Mouse (Mus musculus) hindbrain, embryonic 12.5 days (tissue): ENCODE results near the gene Zfp3. TPM values are rescaled to one million over a fixed set of nuclear protein-coding genes. Genes with fewer than 3 reads are reported as not detected.

Experiments used
- ATAC-seq: fragments of 200-750 bp; cut with Nextera tagmentation; 2 replicates; pipeline ENCODE4 v1.8.0; 2017; ENCODE audit warnings: moderate TSS enrichment; ENCODE audit not compliant: low FRiP score
- H3K27ac ChIP-seq: fragments of 300-500 bp; sonication (generic); 2 replicates; pipeline ENCODE4 v1.5.1; 2016; ENCODE audit warnings: mild to moderate bottlenecking
- H3K27me3 ChIP-seq: fragments of 300-500 bp; sonication (generic); 2 replicates; pipeline ENCODE4 v1.6.1; 2016; ENCODE audit warnings: mild to moderate bottlenecking
- H3K36me3 ChIP-seq: fragments of 300-500 bp; sonication (generic); 2 replicates; pipeline ENCODE4 v1.6.1; 2016; ENCODE audit warnings: mild to moderate bottlenecking
- H3K4me1 ChIP-seq: fragments of 300-500 bp; sonication (generic); 2 replicates; pipeline ENCODE4 v1.6.1; 2016
- H3K4me2 ChIP-seq: fragments of 300-500 bp; sonication (generic); replicated peaks from 2 replicates; pipeline ENCODE4 v1.6.1; 2016; ENCODE audit warnings: mild to moderate bottlenecking
- H3K4me3 ChIP-seq: fragments of 300-500 bp; sonication (generic); 2 replicates; pipeline ENCODE4 v1.5.1; 2016; ENCODE audit warnings: mild to moderate bottlenecking
- H3K9ac ChIP-seq: fragments of 300-500 bp; sonication (generic); 2 replicates; pipeline ENCODE4 v1.6.1; 2016; ENCODE audit warnings: mild to moderate bottlenecking, moderate library complexity
- H3K9me3 ChIP-seq: fragments of 300-500 bp; sonication (generic); replicated peaks from 2 replicates; pipeline ENCODE4 v1.6.1; 2016; ENCODE audit warnings: mild to moderate bottlenecking
- WGBS: fragments of 180-500 bp; shearing (Covaris S2); methylation state at CpG from one replicate; pipeline ENCODE4 v1.1.7; 2016; 5-methylcytosine and 5-hydroxymethylcytosine counted together
- polyA plus RNA-seq: library from polyadenylated mRNA; unstranded; fragments of >200 nt; fragmentation: Nextera tagmentation; extraction: Ambion mirVana; gene quantifications from 2 replicates; pipeline ENCODE4 v1.2.1, GENCODE M21; 2016

Zfp3 gene
- polyA plus RNA-seq, 1 experiment from 2014 or later = 11.1 TPM

GRCm38 (mm10) chr11:70792409-70792808 lies 28.4 kb downstream of the Zfp3 start:
- 86% methylated on average over 1 of the region's 1 CpGs for WGBS

GRCm38 (mm10) chr11:70802208-70802864 lies 38.3 kb downstream of the Zfp3 start:
- WGBS = 93% methylated on average over 2 of the region's 2 CpGs
- no peaks in the 10 kb centered on the region for H3K27me3 ChIP-seq
- H3K4me1 ChIP-seq = no peaks in the 10 kb centered on the region
- no peak for ATAC-seq
- H3K9me3 ChIP-seq = no peaks in the 10 kb centered on the region
- H3K9ac ChIP-seq = no peak overlapping the region
- H3K27ac ChIP-seq = no peak overlapping the region
- no peak overlapping the region for H3K4me2 ChIP-seq
- H3K4me3 ChIP-seq = no peak overlapping the region
- H3K36me3 ChIP-seq = no peaks in the 10 kb centered on the region

More at GRCm38 (mm10) chr11:70792409-70792808, 28.4 kb downstream of the Zfp3 start:
- no peaks in the 10 kb centered on the region for H3K27me3 ChIP-seq
- no peak overlapping the region for H3K9ac ChIP-seq
- H3K4me2 ChIP-seq = no peak overlapping the region
- no peak for ATAC-seq
- no peak overlapping the region for H3K4me3 ChIP-seq
- H3K36me3 ChIP-seq = no peaks in the 10 kb centered on the region
- H3K27ac ChIP-seq = no peak overlapping the region
- no peaks in the 10 kb centered on the region for H3K9me3 ChIP-seq
- H3K4me1 ChIP-seq = no peaks in the 10 kb centered on the region

GRCm38 (mm10) chr11:70802865-70803261 lies 38.9 kb downstream of the Zfp3 start:
- no peak overlapping the region for H3K27ac ChIP-seq
- H3K4me1 ChIP-seq = no peaks in the 10 kb centered on the region
- no peaks in the 10 kb centered on the region for H3K27me3 ChIP-seq
- no peak for ATAC-seq
- H3K4me2 ChIP-seq = no peak overlapping the region
- no peak overlapping the region for H3K4me3 ChIP-seq
- H3K9ac ChIP-seq = no peak overlapping the region
- no peaks in the 10 kb centered on the region for H3K9me3 ChIP-seq
- no peaks in the 10 kb centered on the region for H3K36me3 ChIP-seq
- 78% methylated on average over 2 of the region's 2 CpGs for WGBS

GRCm38 (mm10) chr11:70803711-70804200 lies 39.7 kb downstream of the Zfp3 start:
- no peaks in the 10 kb centered on the region for H3K36me3 ChIP-seq
- 83% methylated on average over 6 of the region's 6 CpGs for WGBS
- H3K4me2 ChIP-seq = no peak overlapping the region
- ATAC-seq = no peak
- no peaks in the 10 kb centered on the region for H3K4me1 ChIP-seq
- no peaks in the 10 kb centered on the region for H3K9me3 ChIP-seq
- no peak overlapping the region for H3K9ac ChIP-seq
- H3K27ac ChIP-seq = no peak overlapping the region
- no peaks in the 10 kb centered on the region for H3K27me3 ChIP-seq
- no peak overlapping the region for H3K4me3 ChIP-seq

- Histone ChIP-seq H3K36me3 (no peaks in the 10 kb centered on the region), H3K9ac (no peak overlapping the region), H3K27me3 (no peaks in the 10 kb centered on the region), H3K4me2 (no peak overlapping the region), H3K27ac (no peak overlapping the region), H3K9me3 (no peaks in the 10 kb centered on the region), H3K4me1 (peaks cover 3% of the 10 kb centered on the region), H3K4me3 (no peak overlapping the region)
- 85% methylated on average over 3 of the region's 3 CpGs for WGBS
- ATAC-seq = no peak
Observed at GRCm38 (mm10) chr11:70804395-70804794, 40.4 kb downstream of the Zfp3 start.

- no peak overlapping the region for H3K27ac ChIP-seq
- no peaks in the 10 kb centered on the region for H3K36me3 ChIP-seq
- WGBS = 79% methylated on average over 8 of the region's 8 CpGs
- H3K4me3 ChIP-seq = no peak overlapping the region
- no peak for ATAC-seq
- no peak overlapping the region for H3K4me2 ChIP-seq
- no peaks in the 10 kb centered on the region for H3K27me3 ChIP-seq
- H3K9ac ChIP-seq = no peak overlapping the region
- H3K4me1 ChIP-seq = peaks cover 3% of the 10 kb centered on the region
- no peaks in the 10 kb centered on the region for H3K9me3 ChIP-seq
Observed at GRCm38 (mm10) chr11:70805641-70806175, 41.7 kb downstream of the Zfp3 start.

GRCm38 (mm10) chr11:70806697-70807096 lies 42.7 kb downstream of the Zfp3 start:
- H3K9ac ChIP-seq = no peak overlapping the region
- no peak overlapping the region for H3K4me3 ChIP-seq
- H3K4me2 ChIP-seq = no peak overlapping the region
- H3K27me3 ChIP-seq = no peaks in the 10 kb centered on the region
- no peaks in the 10 kb centered on the region for H3K9me3 ChIP-seq
- H3K27ac ChIP-seq = no peak overlapping the region
- ATAC-seq = no peak
- WGBS = 91% methylated on average over 4 of the region's 4 CpGs
- peaks cover 3% of the 10 kb centered on the region for H3K4me1 ChIP-seq
- no peaks in the 10 kb centered on the region for H3K36me3 ChIP-seq

- ATAC-seq = no peak
- Histone ChIP-seq H3K27ac (no peak overlapping the region), H3K4me2 (no peak overlapping the region), H3K4me1 (peaks cover 3% of the 10 kb centered on the region), H3K9ac (no peak overlapping the region), H3K4me3 (no peak overlapping the region), H3K9me3 (no peaks in the 10 kb centered on the region), H3K27me3 (no peaks in the 10 kb centered on the region), H3K36me3 (no peaks in the 10 kb centered on the region)
- 92% methylated on average over 4 of the region's 4 CpGs for WGBS
Observed at GRCm38 (mm10) chr11:70807630-70808029, 43.6 kb downstream of the Zfp3 start.

- no peak for ATAC-seq
- H3K4me3 ChIP-seq = no peak overlapping the region
- H3K9ac ChIP-seq = no peak overlapping the region
- 68% methylated on average over 3 of the region's 3 CpGs for WGBS
- H3K36me3 ChIP-seq = no peaks in the 10 kb centered on the region
- H3K9me3 ChIP-seq = no peaks in the 10 kb centered on the region
- peaks cover 3% of the 10 kb centered on the region for H3K4me1 ChIP-seq
- no peak overlapping the region for H3K27ac ChIP-seq
- no peaks in the 10 kb centered on the region for H3K27me3 ChIP-seq
- H3K4me2 ChIP-seq = no peak overlapping the region
Observed at GRCm38 (mm10) chr11:70808101-70808500, 44.1 kb downstream of the Zfp3 start.

- 30% methylated on average over 1 of the region's 1 CpGs for WGBS
- Histone ChIP-seq H3K27me3 (no peaks in the 10 kb centered on the region), H3K36me3 (no peaks in the 10 kb centered on the region), H3K4me2 (no peak overlapping the region), H3K9ac (no peak overlapping the region), H3K4me3 (no peak overlapping the region), H3K27ac (no peak overlapping the region), H3K9me3 (no peaks in the 10 kb centered on the region), H3K4me1 (peaks cover 3% of the 10 kb centered on the region)
- ATAC-seq = no peak
Observed at GRCm38 (mm10) chr11:70809011-70809410, 45.0 kb downstream of the Zfp3 start.

- peaks cover 3% of the 10 kb centered on the region for H3K4me1 ChIP-seq
- no peaks in the 10 kb centered on the region for H3K27me3 ChIP-seq
- no peak overlapping the region for H3K4me2 ChIP-seq
- no peaks in the 10 kb centered on the region for H3K36me3 ChIP-seq
- H3K27ac ChIP-seq = no peak overlapping the region
- no peak overlapping the region for H3K9ac ChIP-seq
- WGBS = 88% methylated on average over 5 of the region's 5 CpGs
- no peak overlapping the region for H3K4me3 ChIP-seq
- no peak for ATAC-seq
- no peaks in the 10 kb centered on the region for H3K9me3 ChIP-seq
Observed at GRCm38 (mm10) chr11:70811041-70811440, 47.0 kb downstream of the Zfp3 start.

GRCm38 (mm10) chr11:70811471-70812240 lies 47.6 kb downstream of the Zfp3 start:
- Histone ChIP-seq H3K36me3 (no peaks in the 10 kb centered on the region), H3K27ac (no peak overlapping the region), H3K9me3 (no peaks in the 10 kb centered on the region), H3K27me3 (no peaks in the 10 kb centered on the region), H3K4me2 (no peak overlapping the region), H3K4me3 (no peak overlapping the region), H3K4me1 (peaks cover 3% of the 10 kb centered on the region), H3K9ac (no peak overlapping the region)
- 80% methylated on average over 13 of the region's 13 CpGs for WGBS
- no peak for ATAC-seq
